Mouse (Mus musculus) gastrocnemius, adult 2 months (tissue): Measurements from ENCODE around the gene Hist1h4j. TPM values are rescaled to one million over a fixed set of nuclear protein-coding genes. Genes with fewer than 3 reads are reported as not detected.
"Not testable (repeated sequence)": the region's sequence is repeated elsewhere in the genome, so short reads cannot be mapped to it uniquely, and the experiment has no call there.

Source experiments
- DNase-seq: peaks from one replicate; pipeline ENCODE4 v3.0.0; 2022
- H3K27ac ChIP-seq: fragments of 200-600 bp; 2 replicates; pipeline ENCODE4 v1.8.1; 2022; ENCODE audit warnings: mild to moderate bottlenecking
- H3K4me3 ChIP-seq: fragments of 200-600 bp; 2 replicates; pipeline ENCODE4 v1.8.1; 2022; ENCODE audit warnings: mild to moderate bottlenecking, moderate library complexity
- CTCF ChIP-seq: fragments of 200-600 bp; IDR thresholded peaks from 2 replicates; pipeline ENCODE4 v1.8.1; 2022; ENCODE audit warnings: antibody characterized with exemption, mild to moderate bottlenecking, moderate library complexity
- intact Hi-C: fragments of 180-260 bp; cut with DNase I; formaldehyde crosslinking; loops from one replicate; pipeline ENCODE4 v1.15.1; 2025
- microRNA-seq: library from miRNA; unstranded; fragments of <30 nt; microRNA quantifications from one replicate; pipeline ENCODE4 v1.2.0, GENCODE M21; 2021
- total RNA-seq, 2 experiments: library from RNA; stranded (reverse); gene quantifications; 2 replicates each; pipeline ENCODE4 v1.2.3; 2021

The Hist1h4j gene
- total RNA-seq, 2 experiments from 2014 or later = 0.42 to 1.1 TPM

GRCm38 (mm10) chr13:21778814-21779766 lies 44.2 kb downstream of the Hist1h4j start:
- no peak for TF ChIP-seq CTCF
- intact Hi-C loops = loop anchor here (5.0 kb wide), 1 partner anchor 263 kb away; the partner anchor contains the start of genes Hist1h2ag, Hist1h2bj and Hist1h4i
- Histone ChIP-seq H3K27ac (peak overlapping the region; percentile 91), H3K4me3 (peak overlapping the region; percentile 76)
- DNase-seq = peak; percentile 74

- intact Hi-C loops = loop anchor here (5.0 to 10.0 kb wide), 3 partner anchors 65 to 1655 kb away; partner anchors contain the start of genes Hist1h2ag, Hist1h2ai, Hist1h2bj and Hist1h2bl
Observed at GRCm38 (mm10) chr13:21779767-21780731, 45.2 kb downstream of the Hist1h4j start, which contains the start of gene Hist1h1b. Gene Hist1h1b, minus strand, starts transcription at chr13:21780625.

GRCm38 (mm10) chr13:21781021-21781555 lies 46.2 kb downstream of the Hist1h4j start:
- Histone ChIP-seq H3K27ac (no peak overlapping the region; the same call in 1 of the 2 replicates), H3K4me3 (peak overlapping the region; percentile 76)
- DNase-seq = no peak
- no peak for TF ChIP-seq CTCF
- intact Hi-C loops = loop anchor here (10.0 kb wide), 2 partner anchors 66 to 1654 kb away; partner anchors contain the start of genes Hist1h2ai, Hist1h2bl and Hist1h3h

More at GRCm38 (mm10) chr13:21779767-21780731, 45.2 kb downstream of the Hist1h4j start, which contains the start of gene Hist1h1b:
- TF ChIP-seq CTCF = no peak
- Histone ChIP-seq H3K4me3 (peak within 1 kb of the TSS; percentile 76), H3K27ac (peak within 1 kb of the TSS; percentile 91)
- DNase-seq = peak; percentile 54

- TF ChIP-seq CTCF = no peak
- Histone ChIP-seq H3K27ac (no peak overlapping the region), H3K4me3 (no peak overlapping the region)
- intact Hi-C loops = loop anchor here (10.0 kb wide), 2 partner anchors 67 to 1653 kb away; partner anchors contain the start of genes Hist1h2ai, Hist1h2bl and Hist1h3h
- no peak for DNase-seq
Observed at GRCm38 (mm10) chr13:21781639-21782038, 46.8 kb downstream of the Hist1h4j start.

- intact Hi-C loops = loop anchor here (10.0 kb wide), 2 partner anchors 68 to 1652 kb away; partner anchors contain the start of genes Hist1h2ai, Hist1h2bl and Hist1h3h
- Histone ChIP-seq H3K4me3 (peak overlapping the region; percentile 76), H3K27ac (peak overlapping the region; percentile 81)
- not testable (repeated sequence) for DNase-seq
Observed at GRCm38 (mm10) chr13:21782361-21783254, 47.7 kb downstream of the Hist1h4j start.

- H3K27ac ChIP-seq = peak within 1 kb of the TSS; percentile 81
- peak; percentile 41 for DNase-seq
- H3K4me3 ChIP-seq = peak within 1 kb of the TSS; percentile 76
- TF ChIP-seq CTCF = no peak
- intact Hi-C loops = loop anchor here (10.0 kb wide), 2 partner anchors 68 to 1652 kb away; partner anchors contain the start of genes Hist1h2ai, Hist1h2bl and Hist1h3h
Observed at GRCm38 (mm10) chr13:21783255-21783617, 48.4 kb downstream of the Hist1h4j start, which contains the start of gene Hist1h3i. Gene Hist1h3i, minus strand, starts transcription at chr13:21783370.

- no peak for TF ChIP-seq CTCF
- H3K4me3 ChIP-seq = peak overlapping the region; percentile 76
- intact Hi-C loops = loop anchor here (10.0 kb wide), 2 partner anchors 69 to 1651 kb away; partner anchors contain the start of genes Hist1h2ai, Hist1h2bl and Hist1h3h
- H3K27ac ChIP-seq = peak overlapping the region; percentile 81
- DNase-seq = no peak
Observed at GRCm38 (mm10) chr13:21783734-21784161, 48.9 kb downstream of the Hist1h4j start.

- DNase-seq = no peak
- Histone ChIP-seq H3K27ac (no peak overlapping the region), H3K4me3 (peak overlapping the region; percentile 76)
- TF ChIP-seq CTCF = no peak
- intact Hi-C loops = loop anchor here (10.0 kb wide), 2 partner anchors 70 to 1650 kb away; partner anchors contain the start of genes Hist1h2ai, Hist1h2bl and Hist1h3h
Observed at GRCm38 (mm10) chr13:21784311-21784710, 49.4 kb downstream of the Hist1h4j start.

Small RNA genes lying within 50 kb of the gene (microRNA-seq; reads per million reads assigned to microRNA genes)
- gene Gm44357 (not detected), gene Gm44367 (not detected), gene Gm44454 (not detected)

Other genes starting within 250 kb of the Hist1h4j start
- gene AK157302, start 239.8 kb upstream of the Hist1h4j start, total RNA-seq = 10 to 100 TPM; 21.8 to 23.3 TPM
- 100 to 1,000 TPM; 119 to 160 TPM for gene Gm11273, start 233.6 kb upstream of the Hist1h4j start, total RNA-seq
- 1 to 10 TPM; 4.7 to 6.1 TPM for gene Zkscan8, start 203.9 kb upstream of the Hist1h4j start, total RNA-seq
- not detected for gene Olfr1366, start 192.3 kb upstream of the Hist1h4j start, total RNA-seq
- not detected for gene Olfr1535, start 175.2 kb upstream of the Hist1h4j start, total RNA-seq
- gene Olfr1364, start 153.3 kb upstream of the Hist1h4j start, total RNA-seq = not detected
- not detected for gene Olfr1362, start 121.0 kb upstream of the Hist1h4j start, total RNA-seq
- gene Olfr11, start 92.5 kb upstream of the Hist1h4j start, total RNA-seq = not detected
- gene Olfr1361, start 71.7 kb upstream of the Hist1h4j start, total RNA-seq = not detected
- not detected for gene Olfr1360, start 57.7 kb upstream of the Hist1h4j start, total RNA-seq
- gene Olfr1359, start 37.0 kb upstream of the Hist1h4j start, total RNA-seq = not detected
- 1 to 10 TPM; 3.9 to 6.5 TPM for gene Hist1h2bl, start 18.9 kb upstream of the Hist1h4j start, total RNA-seq
- gene Hist1h2ai, start 18.6 kb upstream of the Hist1h4j start, total RNA-seq = 1 to 10 TPM in 1 of 2 experiments, not detected in 1; 2.2 TPM
- gene Hist1h3h, start 17.4 kb upstream of the Hist1h4j start, total RNA-seq = 1 to 10 TPM; 1.2 to 2.1 TPM
- gene Hist1h2bm, start 13.0 kb upstream of the Hist1h4j start, total RNA-seq = 1 to 10 TPM in 1 of 2 experiments, not detected in 1; 1.2 TPM
- 10 to 100 TPM; 12.0 to 12.2 TPM for gene Hist1h4k, start 15.4 kb downstream of the Hist1h4j start, total RNA-seq
- gene Hist1h2ak, start 18.8 kb downstream of the Hist1h4j start, total RNA-seq = under 1 TPM in 1 of 2 experiments, not detected in 1; 0.98 TPM
- gene Hist1h2bn, start 19.1 kb downstream of the Hist1h4j start, total RNA-seq = 1 to 10 TPM in 1 of 2 experiments, not detected in 1; 1.4 TPM
- under 1 TPM; 0.45 to 0.69 TPM for gene Hist1h1b, start 45.6 kb downstream of the Hist1h4j start, total RNA-seq
- gene Hist1h3i, start 48.3 kb downstream of the Hist1h4j start, total RNA-seq = 10 to 100 TPM; 10.1 to 10.3 TPM
- gene Hist1h2an, start 52.2 kb downstream of the Hist1h4j start, total RNA-seq = not detected
- gene Hist1h2bp, start 52.4 kb downstream of the Hist1h4j start, total RNA-seq = 1 to 10 TPM in 1 of 2 experiments, not detected in 1; 1.1 TPM
- 10 to 100 TPM; 16.2 to 21.6 TPM for gene Hist1h2bq, start 75.1 kb downstream of the Hist1h4j start, total RNA-seq
- 1 to 10 TPM; 1.2 to 2.3 TPM for gene Hist1h2ao, start 75.4 kb downstream of the Hist1h4j start, total RNA-seq
- 10 to 100 TPM; 50.3 to 50.9 TPM for gene Hist1h4m, start 76.7 kb downstream of the Hist1h4j start, total RNA-seq
- 1 to 10 TPM; 4.4 to 5.7 TPM for gene Hist1h4n, start 97.1 kb downstream of the Hist1h4j start, total RNA-seq
- gene Hist1h2ap, start 98.4 kb downstream of the Hist1h4j start, total RNA-seq = 1 to 10 TPM in 1 of 2 experiments, not detected in 1; 1.9 TPM
- 10 to 100 TPM; 16.0 to 21.3 TPM for gene Hist1h2br, start 98.7 kb downstream of the Hist1h4j start, total RNA-seq
- gene Zfp184, start 210.0 kb downstream of the Hist1h4j start, total RNA-seq = under 1 TPM; 0.17 to 0.36 TPM
- gene Pom121l2, start 246.1 kb downstream of the Hist1h4j start, total RNA-seq = not detected